Mouse (Mus musculus) gastrocnemius, adult 8-10 months (tissue): ENCODE data around the gene Uri1. TPM values are rescaled to one million over a fixed set of nuclear protein-coding genes. Genes with fewer than 3 reads are reported as not detected.

Experiments
- DNase-seq, 2 experiments: peaks; one replicate each; pipeline ENCODE4 v3.0.0; 2022; ENCODE audit warnings: low spot score in 2 of 2
- total RNA-seq, 4 experiments: library from RNA; stranded (reverse); gene quantifications; 2 replicates each; pipeline ENCODE4 v1.2.4; 2022

Gene Uri1
- total RNA-seq, 4 experiments from 2014 or later = 24.3 to 38.8 (median 31.9) TPM

- DNase-seq = no peak
Observed at GRCm38 (mm10) chr7:37921681-37922430, 101.5 kb downstream of the Uri1 start.

GRCm38 (mm10) chr7:37918926-37919325, 104.4 kb downstream of the Uri1 start:
- DNase-seq = no peak

GRCm38 (mm10) chr7:37916762-37917439, 106.5 kb downstream of the Uri1 start:
- no peak for DNase-seq

- no peak for DNase-seq
Observed at GRCm38 (mm10) chr7:37911802-37912122, 111.6 kb downstream of the Uri1 start.

GRCm38 (mm10) chr7:37911114-37911801, 112.1 kb downstream of the Uri1 start:
- no peak for DNase-seq

- no peak for DNase-seq
Observed at GRCm38 (mm10) chr7:37910161-37910560, 113.2 kb downstream of the Uri1 start.

Other genes starting within 250 kb of the Uri1 start
- under 1 TPM; 0.31 to 0.70 (median 0.50) TPM for gene Zfp536, start 249.9 kb downstream of the Uri1 start, total RNA-seq
- gene Ccne1, start 84.0 kb upstream of the Uri1 start, total RNA-seq = 1 to 10 TPM in 1 of 4 experiments, under 1 TPM in 3; 0.13 to 1.1 (median 0.23) TPM
- gene 1600014C10Rik, start 159.7 kb upstream of the Uri1 start, total RNA-seq = 10 to 100 TPM; 25.9 to 32.4 (median 27.0) TPM
- 1 to 10 TPM; 4.7 to 7.9 (median 6.4) TPM for gene Plekhf1, start 204.5 kb upstream of the Uri1 start, total RNA-seq
- 1 to 10 TPM; 6.2 to 7.5 (median 7.3) TPM for gene Pop4, start 247.9 kb upstream of the Uri1 start, total RNA-seq